Mouse (Mus musculus): ENCODE measurements around the gene Mycl. TPM values are rescaled to one million over a fixed set of nuclear protein-coding genes. Genes with fewer than 3 reads are reported as not detected.

Mycl gene
- polyA plus RNA-seq, 1 experiment from 2014 or later: 14.2 TPM

DNA sequence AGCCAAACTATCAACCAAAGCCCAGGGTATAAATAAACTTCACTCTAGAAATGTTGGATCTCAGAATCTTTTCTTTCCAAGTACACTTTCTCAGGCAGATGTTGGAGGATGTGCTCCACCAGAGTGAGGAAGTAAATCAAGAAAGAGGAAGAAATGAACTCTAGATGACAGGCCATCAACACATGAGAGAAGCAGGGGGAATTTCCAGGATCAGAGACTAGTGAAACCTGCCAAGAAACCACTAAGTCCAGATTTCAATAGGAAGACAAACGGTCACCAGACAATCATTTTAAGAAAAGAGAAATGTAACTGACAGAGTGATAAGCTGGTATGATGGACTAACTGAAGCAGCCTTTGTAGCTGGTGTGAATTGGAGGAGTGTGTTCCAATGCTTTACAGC, 4.3 kb upstream of the Mycl start:
- no peak overlapping the region for H3K9ac ChIP-seq (ENCODE audit: low read length)
- no peaks in the 10 kb centered on the region for H3K27me3 ChIP-seq (ENCODE audit: control insufficient read depth, insufficient read depth, low read length)
- H3K36me3 ChIP-seq (ENCODE audit: control insufficient read depth, insufficient read depth, low read length): no peaks in the 10 kb centered on the region
- H3K27ac ChIP-seq (replicated peaks): no peak overlapping the region
- no peak overlapping the region for H3K4me3 ChIP-seq (ENCODE audit: low read depth, low read length)
- WGBS: 58% methylated on average over 1 of the region's 1 CpGs
- ATAC-seq (ENCODE audit: low FRiP score, low TSS enrichment) (no peak), DNase-seq (ENCODE audit: low spot score) (no peak)
- TF ChIP-seq EP300 (optimal IDR thresholded peaks at IDR 0.05): no peak
- TF ChIP-seq CTCF (IDR thresholded peaks at IDR 0.05; ENCODE audit: low read depth): no peak
- no peaks in the 10 kb centered on the region for H3K4me1 ChIP-seq (replicated peaks; ENCODE audit: control insufficient read depth, insufficient read depth)
- H3K9me3 ChIP-seq (ENCODE audit: control insufficient read depth, low read length): no peaks in the 10 kb centered on the region
- H3K4me2 ChIP-seq (replicated peaks; ENCODE audit: low read depth): no peak overlapping the region

DNA sequence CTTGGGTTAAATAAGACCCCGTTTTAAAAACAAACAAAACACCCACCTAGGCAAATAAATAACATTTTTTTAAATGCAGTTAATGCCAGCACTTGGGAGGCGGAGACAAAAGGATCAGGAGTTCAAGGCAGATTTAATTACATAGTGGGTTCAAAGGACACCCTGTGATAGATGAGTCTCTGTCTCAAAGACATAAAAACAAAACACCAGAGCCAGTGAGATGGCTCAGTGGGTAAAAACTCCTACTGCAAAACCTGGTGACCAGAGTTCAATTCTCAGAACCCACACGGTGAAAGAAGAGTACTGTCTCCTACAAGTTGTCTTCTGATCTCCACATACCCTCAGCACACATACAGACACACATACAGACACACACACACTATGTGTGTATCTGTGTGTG, 3.2 kb upstream of the Mycl start:
- WGBS: 52% methylated on average over 3 of the region's 3 CpGs
- no peak for TF ChIP-seq CTCF (IDR thresholded peaks at IDR 0.05; ENCODE audit: low read depth)
- no peak for TF ChIP-seq EP300 (optimal IDR thresholded peaks at IDR 0.05)
- Histone ChIP-seq H3K4me3 (ENCODE audit: low read depth, low read length) (no peak overlapping the region), H3K4me2 (replicated peaks; ENCODE audit: low read depth) (no peak overlapping the region), H3K27ac (replicated peaks) (no peak overlapping the region), H3K9ac (ENCODE audit: low read length) (no peak overlapping the region), H3K4me1 (replicated peaks; ENCODE audit: control insufficient read depth, insufficient read depth) (no peaks in the 10 kb centered on the region), H3K27me3 (ENCODE audit: control insufficient read depth, insufficient read depth, low read length) (no peaks in the 10 kb centered on the region), H3K9me3 (ENCODE audit: control insufficient read depth, low read length) (no peaks in the 10 kb centered on the region), H3K36me3 (ENCODE audit: control insufficient read depth, insufficient read depth, low read length) (no peaks in the 10 kb centered on the region)
- ATAC-seq (ENCODE audit: low FRiP score, low TSS enrichment) (no peak), DNase-seq (ENCODE audit: low spot score) (no peak)

DNA sequence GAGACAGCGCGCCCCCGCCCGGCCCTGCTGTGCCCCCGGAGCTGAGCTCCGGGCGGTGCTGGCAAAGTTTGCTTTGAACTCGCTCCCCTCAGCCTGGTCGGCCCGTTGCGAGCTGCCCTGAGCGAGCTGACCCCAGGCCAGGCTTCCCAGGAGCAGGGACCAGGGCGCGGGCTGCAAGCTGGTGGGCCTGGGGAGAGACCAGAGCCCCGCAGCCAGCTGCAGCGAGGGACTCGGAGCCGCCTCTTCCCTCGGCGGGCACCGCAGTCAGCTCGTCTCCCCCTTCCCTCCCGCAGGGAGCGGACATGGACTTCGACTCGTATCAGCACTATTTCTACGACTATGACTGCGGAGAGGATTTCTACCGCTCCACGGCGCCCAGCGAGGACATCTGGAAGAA, 767 bp downstream of the Mycl start:
- no peak for TF ChIP-seq CTCF (IDR thresholded peaks at IDR 0.05; ENCODE audit: low read depth)
- no peak for TF ChIP-seq EP300 (optimal IDR thresholded peaks at IDR 0.05)
- WGBS: 0% methylated on average over 28 of the region's 32 CpGs
- H3K27ac ChIP-seq (replicated peaks): peak overlapping the region; percentile 85
- H3K9ac ChIP-seq (ENCODE audit: low read length): peak overlapping the region; percentile 78
- H3K4me2 ChIP-seq (replicated peaks; ENCODE audit: low read depth): peak overlapping the region; percentile 98
- no peaks in the 10 kb centered on the region for H3K9me3 ChIP-seq (ENCODE audit: control insufficient read depth, low read length)
- H3K4me3 ChIP-seq (ENCODE audit: low read depth, low read length): peak overlapping the region; percentile 80
- DNase-seq (ENCODE audit: low spot score): no peak
- no peaks in the 10 kb centered on the region for H3K36me3 ChIP-seq (ENCODE audit: control insufficient read depth, insufficient read depth, low read length)
- no peaks in the 10 kb centered on the region for H3K4me1 ChIP-seq (replicated peaks; ENCODE audit: control insufficient read depth, insufficient read depth)
- H3K27me3 ChIP-seq (ENCODE audit: control insufficient read depth, insufficient read depth, low read length): no peaks in the 10 kb centered on the region
- ATAC-seq (ENCODE audit: low FRiP score, low TSS enrichment): peak; percentile 32

DNA sequence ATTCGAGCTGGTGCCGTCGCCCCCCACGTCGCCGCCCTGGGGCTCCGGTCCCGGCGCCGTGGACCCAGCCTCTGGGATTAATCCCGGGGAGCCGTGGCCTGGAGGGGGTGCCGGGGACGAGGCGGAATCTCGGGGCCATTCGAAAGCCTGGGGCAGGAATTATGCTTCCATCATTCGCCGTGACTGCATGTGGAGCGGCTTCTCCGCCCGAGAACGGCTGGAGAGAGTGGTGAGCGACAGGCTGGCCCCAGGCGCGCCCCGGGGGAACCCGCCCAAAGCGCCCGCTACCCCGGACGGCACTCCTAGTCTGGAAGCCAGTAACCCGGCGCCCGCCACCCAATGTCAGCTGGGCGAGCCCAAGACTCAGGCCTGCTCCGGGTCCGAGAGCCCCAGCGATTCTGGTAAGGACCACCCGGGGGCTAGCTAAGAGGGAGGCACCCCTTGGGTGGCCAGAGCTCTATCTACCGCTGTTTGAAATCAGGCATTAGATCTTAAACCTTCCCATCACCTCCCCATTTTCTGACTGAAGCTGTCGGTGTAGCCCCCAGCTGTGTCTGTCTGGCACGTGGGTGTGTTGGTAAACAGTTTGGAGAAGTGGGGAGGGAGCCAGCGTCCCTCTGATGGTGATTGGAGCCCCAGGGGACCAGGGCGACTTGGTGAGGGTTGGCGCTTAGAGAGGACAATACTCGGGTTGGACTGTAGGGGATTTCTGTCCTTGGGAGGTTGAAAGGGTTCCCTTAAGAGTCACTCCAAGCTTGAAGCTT, 1.3 kb downstream of the Mycl start:
- peak; percentile 40; the same call in 1 of the 2 replicates for ATAC-seq (ENCODE audit: low FRiP score, low TSS enrichment)
- peak; percentile 48 for TF ChIP-seq CTCF (IDR thresholded peaks at IDR 0.05; ENCODE audit: low read depth)
- TF ChIP-seq EP300 (optimal IDR thresholded peaks at IDR 0.05): no peak
- H3K27me3 ChIP-seq (ENCODE audit: control insufficient read depth, insufficient read depth, low read length): no peaks in the 10 kb centered on the region
- peak overlapping the region; percentile 78 for H3K9ac ChIP-seq (ENCODE audit: low read length)
- H3K4me3 ChIP-seq (ENCODE audit: low read depth, low read length): peak overlapping the region; percentile 80
- DNase-seq (ENCODE audit: low spot score): peak; percentile 59
- H3K36me3 ChIP-seq (ENCODE audit: control insufficient read depth, insufficient read depth, low read length): no peaks in the 10 kb centered on the region
- peak overlapping the region; percentile 98 for H3K4me2 ChIP-seq (replicated peaks; ENCODE audit: low read depth)
- no peaks in the 10 kb centered on the region for H3K4me1 ChIP-seq (replicated peaks; ENCODE audit: control insufficient read depth, insufficient read depth)
- WGBS: under 1% methylated on average over 47 of the region's 47 CpGs
- no peaks in the 10 kb centered on the region for H3K9me3 ChIP-seq (ENCODE audit: control insufficient read depth, low read length)
- peak overlapping the region; percentile 85 for H3K27ac ChIP-seq (replicated peaks)

DNA sequence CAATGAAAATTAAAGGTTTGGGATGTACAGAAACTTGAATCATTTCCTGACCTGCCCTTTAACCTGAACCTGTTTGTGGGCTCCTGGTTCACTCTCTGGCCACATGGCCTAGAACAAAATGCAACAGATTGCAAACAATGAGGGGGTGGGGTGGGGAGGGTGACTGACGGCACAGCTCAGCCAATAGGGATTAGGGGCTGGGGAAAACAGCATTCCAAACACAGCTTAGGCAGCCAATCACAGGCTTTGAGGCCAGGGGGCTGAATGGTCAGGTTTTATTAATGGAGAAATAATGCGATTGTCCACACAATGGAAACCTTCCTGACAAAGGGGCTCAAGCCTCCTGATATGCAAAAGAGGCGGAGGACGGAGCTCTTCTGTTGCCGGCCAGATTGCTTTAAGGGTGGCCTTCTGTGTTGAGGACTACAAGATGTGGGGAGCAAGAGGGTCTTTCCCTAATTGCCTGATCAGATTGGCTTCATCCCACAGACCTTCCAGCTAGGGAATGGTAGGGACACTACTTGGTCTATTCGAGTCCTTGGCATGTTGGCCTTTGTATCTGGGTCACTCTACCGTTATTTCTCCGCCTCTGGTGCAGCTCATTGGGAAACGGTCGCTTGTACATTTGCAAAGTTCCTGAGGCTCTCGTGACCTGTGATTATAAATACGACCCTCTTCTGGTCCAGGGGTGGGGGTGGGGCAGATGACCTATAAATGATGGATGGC, 3.2 kb downstream of the Mycl start:
- no peaks in the 10 kb centered on the region for H3K36me3 ChIP-seq (ENCODE audit: control insufficient read depth, insufficient read depth, low read length)
- no peak overlapping the region; the same call in 1 of the 2 replicates for H3K4me2 ChIP-seq (replicated peaks; ENCODE audit: low read depth)
- H3K9ac ChIP-seq (ENCODE audit: low read length): no peak overlapping the region
- no peaks in the 10 kb centered on the region for H3K27me3 ChIP-seq (ENCODE audit: control insufficient read depth, insufficient read depth, low read length)
- TF ChIP-seq CTCF (IDR thresholded peaks at IDR 0.05; ENCODE audit: low read depth): no peak
- no peak for TF ChIP-seq EP300 (optimal IDR thresholded peaks at IDR 0.05)
- H3K27ac ChIP-seq (replicated peaks): no peak overlapping the region
- DNase-seq (ENCODE audit: low spot score): peak; percentile 52
- no peak for ATAC-seq (ENCODE audit: low FRiP score, low TSS enrichment)
- no peak overlapping the region for H3K4me3 ChIP-seq (ENCODE audit: low read depth, low read length)
- no peaks in the 10 kb centered on the region for H3K4me1 ChIP-seq (replicated peaks; ENCODE audit: control insufficient read depth, insufficient read depth)
- 40% methylated on average over 12 of the region's 12 CpGs for WGBS
- no peaks in the 10 kb centered on the region for H3K9me3 ChIP-seq (ENCODE audit: control insufficient read depth, low read length)

DNA sequence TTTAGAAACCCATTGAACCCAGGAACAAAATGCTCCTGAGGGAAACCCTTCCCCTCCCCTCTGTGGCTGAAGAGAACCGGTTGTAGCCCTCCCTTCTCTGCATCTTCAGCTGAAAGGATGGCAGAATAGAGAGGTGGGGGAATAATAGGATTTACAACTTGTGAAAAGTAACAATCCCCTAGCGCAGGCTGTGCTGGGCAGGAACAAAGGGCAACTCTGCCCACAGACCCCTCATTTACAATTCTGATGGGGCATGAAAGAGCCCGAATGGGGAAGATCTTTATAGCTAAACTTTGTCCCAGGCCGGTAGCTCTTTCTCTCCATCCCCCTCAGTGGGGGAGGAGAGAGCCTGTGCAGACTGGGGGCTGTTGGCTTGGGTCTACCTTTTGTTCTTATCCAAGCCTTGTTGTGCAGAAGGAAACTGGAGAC, 3.8 kb downstream of the Mycl start:
- ATAC-seq (ENCODE audit: low FRiP score, low TSS enrichment): no peak

More for the DNA sequence above, 3.8 kb downstream of the Mycl start:
- no peak overlapping the region; the same call in 1 of the 2 replicates for H3K4me2 ChIP-seq (replicated peaks; ENCODE audit: low read depth)
- H3K4me1 ChIP-seq (replicated peaks; ENCODE audit: control insufficient read depth, insufficient read depth): no peaks in the 10 kb centered on the region
- no peak overlapping the region for H3K9ac ChIP-seq (ENCODE audit: low read length)
- no peak for DNase-seq (ENCODE audit: low spot score)
- TF ChIP-seq EP300 (optimal IDR thresholded peaks at IDR 0.05) (no peak), CTCF (IDR thresholded peaks at IDR 0.05; ENCODE audit: low read depth) (no peak)
- H3K27ac ChIP-seq (replicated peaks): no peak overlapping the region
- no peak overlapping the region for H3K4me3 ChIP-seq (ENCODE audit: low read depth, low read length)
- H3K9me3 ChIP-seq (ENCODE audit: control insufficient read depth, low read length): no peaks in the 10 kb centered on the region
- no peaks in the 10 kb centered on the region for H3K27me3 ChIP-seq (ENCODE audit: control insufficient read depth, insufficient read depth, low read length)
- WGBS: 48% methylated on average over 4 of the region's 4 CpGs
- H3K36me3 ChIP-seq (ENCODE audit: control insufficient read depth, insufficient read depth, low read length): no peaks in the 10 kb centered on the region
